In the genomic region with DNA sequence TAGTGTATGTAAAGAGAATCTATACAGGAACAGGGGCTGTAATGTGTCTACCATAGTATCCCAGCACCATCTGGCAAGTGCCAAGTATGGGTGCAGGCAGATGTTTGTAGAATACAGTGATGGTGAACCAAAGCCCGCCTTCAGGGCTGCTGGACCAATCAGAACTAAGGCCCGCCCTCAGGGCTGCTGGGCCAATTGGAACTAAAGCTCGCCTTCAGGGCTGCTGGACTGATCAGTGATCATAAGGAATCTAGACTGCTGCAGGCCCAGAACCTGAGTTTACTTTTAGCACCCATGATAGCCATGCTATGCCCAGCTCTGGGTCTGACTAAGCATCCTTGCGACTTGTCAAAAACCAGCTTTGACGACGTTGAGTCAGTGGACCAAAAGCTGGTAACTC, we compare ENCODE assay signal across 11 mouse cellular contexts. TPM values are rescaled to one million over a fixed set of nuclear protein-coding genes. Genes with fewer than 3 reads are reported as not detected.
DNase-seq lines count a peak whose midpoint lies in the region; ATAC-seq and TF ChIP-seq lines count a peak whose summit lies in the region.
"Had no signal": no experiment of that assay in that cellular context is flagged by ENCODE, and none has a peak within 500 bp of the region (broad histone marks: within the 10 kb centered on the region; RNA-seq: fewer than 3 reads in every experiment).

No protein-coding gene starts in this region.

- peaks cover 8% of the 10 kb centered on the region for H3K4me1 ChIP-seq in heart, embryonic 12.5 days (replicated peaks)
- no peaks in the 10 kb centered on the region for H3K4me1 ChIP-seq in heart, adult 2 months (ENCODE audit: control insufficient read depth, insufficient read depth, low read length)
- H3K4me1 ChIP-seq in heart, postnatal 0 days (ENCODE audit: control insufficient read depth, insufficient read depth), result no peaks in the 10 kb centered on the region
- H3K4me1 ChIP-seq in intestine, postnatal 0 days (replicated peaks; ENCODE audit: control insufficient read depth, insufficient read depth, low read length), result no peaks in the 10 kb centered on the region

- no peaks in the 10 kb centered on the region for H3K79me2 ChIP-seq in heart, adult 2 months (replicated peaks; ENCODE audit: control insufficient read depth, insufficient read depth, low read length)

- no peak overlapping the region for H3K27ac ChIP-seq in heart, embryonic 12.5 days (ENCODE audit: poor library complexity, severe bottlenecking)
- H3K27ac ChIP-seq in heart, adult 2 months, result no peak overlapping the region
- H3K27ac ChIP-seq in heart, postnatal 0 days (ENCODE audit: low read depth), result peak overlapping the region; percentile 11; the same call in 1 of the 2 replicates
- H3K27ac ChIP-seq in intestine, postnatal 0 days (ENCODE audit: low read depth, low read length), result no peak overlapping the region

- intact Hi-C loops in heart, adult 2 months (cut with DNase I), result no loop called here

- peaks cover 9% of the 10 kb centered on the region; the same call in 1 of the 2 replicates for H3K9me3 ChIP-seq in heart, embryonic 12.5 days (replicated peaks)
- H3K9me3 ChIP-seq in heart, postnatal 0 days (replicated peaks; ENCODE audit: control insufficient read depth, low read length), result no peaks in the 10 kb centered on the region
- H3K9me3 ChIP-seq in intestine, postnatal 0 days (ENCODE audit: control insufficient read depth), result no peaks in the 10 kb centered on the region

- H3K36me3 ChIP-seq in heart, embryonic 12.5 days, result no peaks in the 10 kb centered on the region
- H3K36me3 ChIP-seq in heart, adult 2 months (ENCODE audit: control insufficient read depth, insufficient read depth, low read length), result no peaks in the 10 kb centered on the region
- no peaks in the 10 kb centered on the region for H3K36me3 ChIP-seq in heart, postnatal 0 days (replicated peaks; ENCODE audit: control insufficient read depth, insufficient read depth, low read length)
- H3K36me3 ChIP-seq in intestine, postnatal 0 days (ENCODE audit: control insufficient read depth, insufficient read depth), result no peaks in the 10 kb centered on the region

- TF ChIP-seq EP300 in heart, adult 2 months (IDR thresholded peaks at IDR 0.05; ENCODE audit: insufficient read depth, low read depth, low read length), result no peak
- TF ChIP-seq EP300 in heart, postnatal 0 days (IDR thresholded peaks at IDR 0.05; ENCODE audit: low read depth), result no peak

- DNase-seq in heart, adult 2 months, result no peak
- peak; percentile 50 for DNase-seq in brain, embryonic 14.5 days (ENCODE audit: low read depth)
- no peak for DNase-seq in heart, postnatal 0 days (ENCODE audit: low spot score)
- DNase-seq in neural tube, embryonic 10.5 days (ENCODE audit: extremely low spot score, low spot score), result peak; percentile 16
- DNase-seq in thymus, postnatal 36 days, result no peak
- no peak for DNase-seq in frontal cortex, postnatal 10 days (ENCODE audit: low spot score in 2 of 2)
- DNase-seq: thymus, postnatal 4 days had no signal

- peaks cover 33% of the 10 kb centered on the region for H3K27me3 ChIP-seq in heart, embryonic 12.5 days (replicated peaks)
- H3K27me3 ChIP-seq in heart, adult 2 months (ENCODE audit: control insufficient read depth, insufficient read depth, low read length), result no peaks in the 10 kb centered on the region
- H3K27me3 ChIP-seq in heart, postnatal 0 days (ENCODE audit: control insufficient read depth, insufficient read depth, low read length), result no peaks in the 10 kb centered on the region
- no peaks in the 10 kb centered on the region for H3K27me3 ChIP-seq in intestine, postnatal 0 days (replicated peaks; ENCODE audit: control insufficient read depth, insufficient read depth, low read length)

- no peak for ATAC-seq in heart, embryonic 12.5 days (ENCODE audit: insufficient number of reproducible peaks, low FRiP score)
- ATAC-seq in heart, postnatal 0 days (ENCODE audit: insufficient read depth, low read depth), result peak; percentile 77
- no peak for ATAC-seq in intestine, postnatal 0 days

- TF ChIP-seq POLR2A in heart, adult 2 months (IDR thresholded peaks at IDR 0.05; ENCODE audit: insufficient read depth, low read depth, low read length), result no peak
- no peak for TF ChIP-seq POLR2A in brain, embryonic 14.5 days (IDR thresholded peaks at IDR 0.05; ENCODE audit: borderline replicate concordance, extremely low read depth, insufficient read depth, insufficient read length, poor library complexity, severe bottlenecking)

- H3K4me3 ChIP-seq in heart, embryonic 12.5 days, result no peak overlapping the region
- H3K4me3 ChIP-seq in heart, adult 2 months, result no peak overlapping the region
- no peak overlapping the region for H3K4me3 ChIP-seq in heart, postnatal 0 days (ENCODE audit: low read depth, low read length)
- H3K4me3 ChIP-seq in intestine, postnatal 0 days (ENCODE audit: low read depth, low read length), result no peak overlapping the region

- TF ChIP-seq CTCF in heart, adult 2 months (IDR thresholded peaks at IDR 0.05), result no peak
- no peak for TF ChIP-seq CTCF in brain, embryonic 14.5 days (IDR thresholded peaks at IDR 0.05; ENCODE audit: borderline replicate concordance, extremely low read depth, insufficient read depth, insufficient read length)
- no peak for TF ChIP-seq CTCF in heart, postnatal 0 days (IDR thresholded peaks at IDR 0.05; ENCODE audit: low read depth)
- no peak for TF ChIP-seq CTCF in intestine, postnatal 0 days (IDR thresholded peaks at IDR 0.05; ENCODE audit: low read depth)

- 15% methylated on average over 6 of the region's 6 CpGs for WGBS in heart, embryonic 12.5 days
- WGBS in heart, adult 2 months, result 28% methylated on average over 6 of the region's 6 CpGs
- 28% methylated on average over 6 of the region's 6 CpGs for WGBS in heart, postnatal 0 days
- 31% methylated on average over 6 of the region's 6 CpGs for WGBS in intestine, postnatal 0 days

- H3K9ac ChIP-seq in heart, embryonic 12.5 days, result no peak overlapping the region
- H3K9ac ChIP-seq in heart, adult 2 months (ENCODE audit: low read depth, low read length), result no peak overlapping the region; the same call in 1 of the 2 replicates
- no peak overlapping the region for H3K9ac ChIP-seq in heart, postnatal 0 days (replicated peaks; ENCODE audit: low read depth, low read length)
- no peak overlapping the region for H3K9ac ChIP-seq in intestine, postnatal 0 days (ENCODE audit: low read depth, low read length)

- H3K4me2 ChIP-seq in heart, embryonic 12.5 days, result peak overlapping the region; percentile 33; the same call in 1 of the 2 replicates
- no peak overlapping the region for H3K4me2 ChIP-seq in heart, postnatal 0 days (ENCODE audit: low read depth, low read length)
- no peak overlapping the region for H3K4me2 ChIP-seq in intestine, postnatal 0 days (replicated peaks; ENCODE audit: low read depth)

RNA-seq across cellular contexts. Expression of a gene that starts 12.2 kb away (rescaled TPM):
- polyA plus RNA-seq in heart, embryonic 12.5 days (2016; fragmentation: Nextera tagmentation; extraction: Ambion mirVana), result 0.08 and 0.11 TPM in 2 replicates
- 1 to 10 TPM in 1 of 2 experiments, under 1 TPM in 1; 0.55 to 1.0 TPM for total RNA-seq in heart, adult 2 months (2021)
- 9.6 and 11.3 TPM in 2 replicates for polyA plus RNA-seq in heart, adult 2 months (2012; rRNA removed)
- 0.41 and 0.49 TPM in 2 replicates for polyA plus RNA-seq in brain, embryonic 14.5 days (2012; rRNA removed)
- 1.1 TPM in 1 of 2 replicates, not detected in the other for total RNA-seq in heart, postnatal 0 days (2014; rRNA removed; ENCODE audit: low replicate concordance)
- polyA plus RNA-seq in heart, postnatal 0 days (2015; fragmentation: Nextera tagmentation; extraction: Ambion mirVana), result 0.15 and 0.25 TPM in 2 replicates
- 0.23 and 0.41 TPM in 2 replicates for polyA plus RNA-seq in intestine, postnatal 0 days (2015; fragmentation: Nextera tagmentation; extraction: Ambion mirVana)
- polyA plus RNA-seq: neural tube, embryonic 14.5 days had no signal

RNA-seq across cellular contexts. Expression of a gene that starts 15.6 kb away (rescaled TPM):
- polyA plus RNA-seq in heart, embryonic 12.5 days (2016; fragmentation: Nextera tagmentation; extraction: Ambion mirVana), result 0.33 and 0.36 TPM in 2 replicates
- total RNA-seq in heart, adult 2 months (2021), result under 1 TPM; 0.05 to 0.07 TPM
- 0.61 and 0.94 TPM in 2 replicates for polyA plus RNA-seq in heart, adult 2 months (2012; rRNA removed)
- polyA plus RNA-seq in brain, embryonic 14.5 days (2012; rRNA removed), result 0.40 and 0.67 TPM in 2 replicates
- total RNA-seq in heart, postnatal 0 days (2014; rRNA removed; ENCODE audit: low replicate concordance), result 0.80 and 1.6 TPM in 2 replicates
- 0.18 and 0.26 TPM in 2 replicates for polyA plus RNA-seq in heart, postnatal 0 days (2015; fragmentation: Nextera tagmentation; extraction: Ambion mirVana)
- 0.66 and 0.78 TPM in 2 replicates for polyA plus RNA-seq in intestine, postnatal 0 days (2015; fragmentation: Nextera tagmentation; extraction: Ambion mirVana)
- total RNA-seq: left cerebral cortex, adult 8-10 months had no signal

RNA-seq across cellular contexts. Expression of a gene that starts 33.4 kb away (rescaled TPM):
- not detected in 2 replicates for polyA plus RNA-seq in heart, embryonic 12.5 days (2016; fragmentation: Nextera tagmentation; extraction: Ambion mirVana)
- total RNA-seq in heart, adult 2 months (2021), result not detected
- polyA plus RNA-seq in heart, adult 2 months (2012; rRNA removed), result not detected in 2 replicates
- 0.10 and 0.19 TPM in 2 replicates for polyA plus RNA-seq in brain, embryonic 14.5 days (2012; rRNA removed)
- total RNA-seq in heart, postnatal 0 days (2014; rRNA removed; ENCODE audit: low replicate concordance), result not detected in 2 replicates
- not detected in 2 replicates for polyA plus RNA-seq in heart, postnatal 0 days (2015; fragmentation: Nextera tagmentation; extraction: Ambion mirVana)
- 0.10 TPM in 1 of 2 replicates, not detected in the other for polyA plus RNA-seq in intestine, postnatal 0 days (2015; fragmentation: Nextera tagmentation; extraction: Ambion mirVana)
- total RNA-seq: left cerebral cortex, adult 8-10 months had no signal

RNA-seq across cellular contexts. Expression of a gene that starts 50.2 kb away (rescaled TPM):
- 0.24 and 0.28 TPM in 2 replicates for polyA plus RNA-seq in heart, embryonic 12.5 days (2016; fragmentation: Nextera tagmentation; extraction: Ambion mirVana)
- 1 to 10 TPM; 2.1 to 2.7 TPM for total RNA-seq in heart, adult 2 months (2021)
- 3.5 and 4.2 TPM in 2 replicates for polyA plus RNA-seq in heart, adult 2 months (2012; rRNA removed)
- 119 and 150 TPM in 2 replicates for polyA plus RNA-seq in brain, embryonic 14.5 days (2012; rRNA removed)
- 1.7 and 13.8 TPM in 2 replicates for total RNA-seq in heart, postnatal 0 days (2014; rRNA removed; ENCODE audit: low replicate concordance)
- polyA plus RNA-seq in heart, postnatal 0 days (2015; fragmentation: Nextera tagmentation; extraction: Ambion mirVana), result 0.30 and 0.48 TPM in 2 replicates
- 2.3 and 2.5 TPM in 2 replicates for polyA plus RNA-seq in intestine, postnatal 0 days (2015; fragmentation: Nextera tagmentation; extraction: Ambion mirVana)

RNA-seq across cellular contexts. Expression of a gene that starts 50.4 kb away (rescaled TPM):
- polyA plus RNA-seq in heart, embryonic 12.5 days (2016; fragmentation: Nextera tagmentation; extraction: Ambion mirVana), result 0.19 and 0.63 TPM in 2 replicates
- under 1 TPM; 0.26 to 0.36 TPM for total RNA-seq in heart, adult 2 months (2021)
- polyA plus RNA-seq in heart, adult 2 months (2012; rRNA removed), result 0.85 and 1.3 TPM in 2 replicates
- 0.40 and 0.56 TPM in 2 replicates for polyA plus RNA-seq in brain, embryonic 14.5 days (2012; rRNA removed)
- total RNA-seq in heart, postnatal 0 days (2014; rRNA removed; ENCODE audit: low replicate concordance), result 0.34 and 1.6 TPM in 2 replicates
- 0.83 and 0.92 TPM in 2 replicates for polyA plus RNA-seq in heart, postnatal 0 days (2015; fragmentation: Nextera tagmentation; extraction: Ambion mirVana)
- polyA plus RNA-seq in intestine, postnatal 0 days (2015; fragmentation: Nextera tagmentation; extraction: Ambion mirVana), result 1.0 and 1.2 TPM in 2 replicates

Comparison
In these comparisons a context has a peak if more than half of its experiments do, and no peak if none do; other contexts are left out.
1. DNase-seq: peak in brain, embryonic 14.5 days (single experiment) and neural tube, embryonic 10.5 days (single experiment); none in heart, adult 2 months (0 of 2), heart, postnatal 0 days (single experiment), thymus, postnatal 36 days (0 of 2) and frontal cortex, postnatal 10 days (0 of 2).